Mouse (Mus musculus) thymus, adult 2 months (tissue): ENCODE results near the gene Atp2b2.

Experiments
- CTCF ChIP-seq: fragments of 200-500 bp; IDR thresholded peaks from 2 replicates; pipeline ENCODE4 v1.5.1; 2012; ENCODE audit warnings: mild to moderate bottlenecking, control low read depth, low read length, moderate library complexity, borderline replicate concordance; ENCODE audit not compliant: control insufficient read depth, poor library complexity, insufficient read depth; ENCODE audit errors: extremely low read depth
- POLR2A ChIP-seq: fragments of 200-500 bp; IDR thresholded peaks from 2 replicates; pipeline ENCODE4 v1.6.1; 2012; ENCODE audit warnings: mild to moderate bottlenecking, low read length, control low read depth, moderate library complexity; ENCODE audit not compliant: control insufficient read depth, poor library complexity, insufficient read depth; ENCODE audit errors: extremely low read depth

DNA sequence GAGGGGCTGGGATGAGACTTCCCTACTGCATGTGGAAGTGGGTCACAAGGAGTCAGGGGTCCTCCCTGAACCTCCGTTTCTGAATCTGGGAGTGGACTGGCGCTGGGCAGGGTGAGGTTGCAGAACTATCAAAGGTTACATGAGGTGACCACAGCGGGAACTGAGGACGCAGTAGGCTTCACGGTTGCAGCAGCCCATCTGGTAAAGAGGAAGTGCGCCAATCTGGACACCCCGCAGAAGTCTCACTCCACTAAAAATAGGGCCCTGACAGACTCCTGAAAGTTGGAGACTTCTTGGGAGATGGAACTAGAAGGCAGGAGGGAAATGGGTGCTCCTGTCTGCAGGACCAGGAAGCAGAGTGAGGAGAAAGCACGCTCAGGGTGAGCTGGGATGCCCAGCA is 2.5 kb upstream of the Atp2b2 start:
- TF ChIP-seq CTCF (no peak), POLR2A (no peak)
